Mouse (Mus musculus): ENCODE measurements at regions not wholly inside any gene's neighbourhood (a gene's known extent, or its start where the extent isn't known, plus 50 kb on each side); places are given as distances from the start of the nearest gene placed in this dataset.

DNA sequence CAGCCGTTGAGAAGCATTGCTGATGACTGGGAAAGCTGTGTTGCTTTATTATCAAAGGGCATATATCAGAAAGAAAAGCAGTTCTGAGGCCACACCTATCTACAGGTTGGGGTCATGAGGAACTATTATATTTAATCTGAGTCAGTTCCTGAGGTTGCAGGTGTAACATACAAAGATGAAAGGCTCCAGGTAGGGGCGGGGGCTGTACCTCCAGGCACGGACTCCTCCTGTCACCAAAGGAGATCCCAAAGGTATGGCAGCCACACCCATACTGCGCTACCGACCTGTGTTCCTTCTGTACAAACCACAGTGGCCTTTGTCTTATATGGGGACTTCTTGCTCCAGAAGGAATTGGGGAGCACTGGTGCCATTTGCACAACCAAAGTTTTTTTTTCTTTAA, 149.4 kb upstream of the Klf3 start:
- dilution Hi-C loops (cut with MboI; ENCODE audit: extremely low pct_ligation_motif_present, extremely low pct_unique_long_range_greater_than_20kb, low sequenced_read_pairs) (no loop called here), in situ Hi-C loops (cut with MboI; ENCODE audit: low pct_ligation_motif_present, low pct_unique_long_range_greater_than_20kb, low sequenced_read_pairs) (no loop called here)
- Histone ChIP-seq H3K79me2 (replicated peaks; ENCODE audit: control insufficient read depth, extremely low read depth, insufficient read depth, poor library complexity, severe bottlenecking) (no peaks in the 10 kb centered on the region), H3K36me3 (replicated peaks in 1 of 2; ENCODE audit: control insufficient read depth in 1 of 2, insufficient read depth in 1 of 2, low read length in 1 of 2) (no peaks in the 10 kb centered on the region), H3K4me2 (ENCODE audit: insufficient read depth, low read depth, poor library complexity, severe bottlenecking) (no peak overlapping the region), H3K27me3 (replicated peaks) (no peaks in the 10 kb centered on the region), H3K9me3 (replicated peaks; ENCODE audit: low read length) (no peaks in the 10 kb centered on the region), H3K4me3 (replicated peaks in 1 of 3; ENCODE audit: low read depth in 2 of 3, low read length in 2 of 3, poor library complexity in 1 of 3) (no peak overlapping the region), H3K27ac (ENCODE audit: insufficient read depth, low read depth) (no peak overlapping the region), H3K4me1 (ENCODE audit: control insufficient read depth in 1 of 2, insufficient read depth in 2 of 2) (peaks cover 2 to 17% of the 10 kb centered on the region in 2 experiments; a peak in 2 of 4 replicates), H3K9ac (ENCODE audit: insufficient read depth, low read depth) (no peak overlapping the region)
- DNase-seq (ENCODE audit: extremely low read depth), result no peak
- no peak for TF ChIP-seq ELF1 (IDR thresholded peaks at IDR 0.05; ENCODE audit: low read depth, low read length)
- TF ChIP-seq ZKSCAN1 (IDR thresholded peaks at IDR 0.05; ENCODE audit: borderline replicate concordance, low read depth, low read length), result no peak
- TF ChIP-seq JUN (IDR thresholded peaks at IDR 0.05; ENCODE audit: insufficient read depth, low read depth, low read length), result no peak
- TF ChIP-seq ZC3H11A (IDR thresholded peaks at IDR 0.05; ENCODE audit: low read depth, low read length), result no peak
- no peak for TF ChIP-seq POLR2AphosphoS2 (IDR thresholded peaks at IDR 0.05; ENCODE audit: low read depth, low read length)
- no peak for TF ChIP-seq MEF2A (IDR thresholded peaks at IDR 0.05; ENCODE audit: borderline replicate concordance, low read depth, low read length)
- no peak for TF ChIP-seq HCFC1 (IDR thresholded peaks at IDR 0.05; ENCODE audit: low read depth, low read length)
- TF ChIP-seq GABPA (IDR thresholded peaks at IDR 0.05; ENCODE audit: insufficient replicate concordance, low read depth, low read length), result no peak
- TF ChIP-seq CTCF (conservative IDR thresholded peaks at IDR 0.05 in 1 of 2, IDR thresholded peaks at IDR 0.05 in 1 of 2; ENCODE audit: low read depth in 2 of 2, low read length in 2 of 2), result no peak
- TF ChIP-seq USF1 (IDR thresholded peaks at IDR 0.05; ENCODE audit: low read depth, low read length), result no peak
- TF ChIP-seq SMC3 (IDR thresholded peaks at IDR 0.05; ENCODE audit: low read depth, low read length), result no peak
- no peak for TF ChIP-seq POLR2A (IDR thresholded peaks at IDR 0.05; ENCODE audit: low read depth, low read length)
- no peak for TF ChIP-seq CHD1 (IDR thresholded peaks at IDR 0.05; ENCODE audit: low read depth, low read length)
- no peak for TF ChIP-seq MAX (IDR thresholded peaks at IDR 0.05; ENCODE audit: low read length)
- no peak for TF ChIP-seq IRF4 (IDR thresholded peaks at IDR 0.05; ENCODE audit: low read depth, low read length)
- TF ChIP-seq ETS1 (conservative IDR thresholded peaks at IDR 0.05; ENCODE audit: low read depth, low read length), result no peak
- TF ChIP-seq PAX5 (IDR thresholded peaks at IDR 0.05; ENCODE audit: low read length), result no peak
- no peak for TF ChIP-seq RAD21 (IDR thresholded peaks at IDR 0.05; ENCODE audit: low read depth, low read length)
- TF ChIP-seq TBP (conservative IDR thresholded peaks at IDR 0.05; ENCODE audit: low read depth, low read length), result no peak

GRCm38 (mm10) chr5:64655286-64655685, 147.9 kb upstream of the Klf3 start:
- no peaks in the 10 kb centered on the region for H3K79me2 ChIP-seq (replicated peaks; ENCODE audit: control insufficient read depth, extremely low read depth, insufficient read depth, poor library complexity, severe bottlenecking)
- dilution Hi-C loops (cut with MboI; ENCODE audit: extremely low pct_ligation_motif_present, extremely low pct_unique_long_range_greater_than_20kb, low sequenced_read_pairs) (no loop called here), in situ Hi-C loops (cut with MboI; ENCODE audit: low pct_ligation_motif_present, low pct_unique_long_range_greater_than_20kb, low sequenced_read_pairs) (no loop called here)
- no peaks in the 10 kb centered on the region for H3K27me3 ChIP-seq (replicated peaks)
- no peak for DNase-seq (ENCODE audit: extremely low read depth)
- no peak overlapping the region for H3K4me2 ChIP-seq (ENCODE audit: insufficient read depth, low read depth, poor library complexity, severe bottlenecking)
- H3K4me3 ChIP-seq (replicated peaks in 1 of 3; ENCODE audit: low read depth in 2 of 3, low read length in 2 of 3, poor library complexity in 1 of 3), result no peak overlapping the region
- no peaks in the 10 kb centered on the region for H3K9me3 ChIP-seq (replicated peaks; ENCODE audit: low read length)
- H3K27ac ChIP-seq (ENCODE audit: insufficient read depth, low read depth), result no peak overlapping the region
- TF ChIP-seq MAZ (IDR thresholded peaks at IDR 0.05; ENCODE audit: low read depth, low read length) (no peak), POLR2A (IDR thresholded peaks at IDR 0.05; ENCODE audit: low read depth, low read length) (no peak), MAX (IDR thresholded peaks at IDR 0.05; ENCODE audit: low read length) (no peak), POLR2AphosphoS2 (IDR thresholded peaks at IDR 0.05; ENCODE audit: low read depth, low read length) (no peak), MAFK (IDR thresholded peaks at IDR 0.05; ENCODE audit: insufficient replicate concordance, low read length) (no peak), JUND (conservative IDR thresholded peaks at IDR 0.05; ENCODE audit: low read depth, low read length) (no peak), SIN3A (IDR thresholded peaks at IDR 0.05; ENCODE audit: low read length) (no peak), NELFE (IDR thresholded peaks at IDR 0.05; ENCODE audit: low read depth, low read length) (no peak), NRF1 (IDR thresholded peaks at IDR 0.05; ENCODE audit: low read depth, low read length) (no peak), CTCF (conservative IDR thresholded peaks at IDR 0.05 in 1 of 2, IDR thresholded peaks at IDR 0.05 in 1 of 2; ENCODE audit: low read depth in 2 of 2, low read length in 2 of 2) (no peak), CHD1 (IDR thresholded peaks at IDR 0.05; ENCODE audit: low read depth, low read length) (no peak), ZKSCAN1 (IDR thresholded peaks at IDR 0.05; ENCODE audit: borderline replicate concordance, low read depth, low read length) (no peak), ZNF384 (IDR thresholded peaks at IDR 0.05; ENCODE audit: low read depth, low read length) (no peak), RCOR1 (conservative IDR thresholded peaks at IDR 0.05; ENCODE audit: low read depth, low read length) (no peak), BHLHE40 (IDR thresholded peaks at IDR 0.05; ENCODE audit: low read depth, low read length) (no peak), KAT2A (IDR thresholded peaks at IDR 0.05; ENCODE audit: insufficient replicate concordance, low read length) (no peak), ETS1 (conservative IDR thresholded peaks at IDR 0.05; ENCODE audit: low read depth, low read length) (no peak), MXI1 (IDR thresholded peaks at IDR 0.05; ENCODE audit: low read depth, low read length) (no peak), EP300 (IDR thresholded peaks at IDR 0.05; ENCODE audit: low read length) (no peak)
- H3K4me1 ChIP-seq (ENCODE audit: control insufficient read depth in 1 of 2, insufficient read depth in 2 of 2), result peaks cover 2 to 25% of the 10 kb centered on the region in 2 experiments; a peak in 2 of 4 replicates
- no peak overlapping the region for H3K9ac ChIP-seq (ENCODE audit: insufficient read depth, low read depth)
- H3K36me3 ChIP-seq (replicated peaks in 1 of 2; ENCODE audit: control insufficient read depth in 1 of 2, insufficient read depth in 1 of 2, low read length in 1 of 2), result no peaks in the 10 kb centered on the region

Data from CH12.LX (cell line).